Mouse (Mus musculus) right cerebral cortex, postnatal 14 days (tissue): ENCODE results near the gene 4930402F06Rik.

Experiments
- DNase-seq: peaks from one replicate; pipeline ENCODE4 v3.0.0; 2022

The 4930402F06Rik gene

GRCm38 (mm10) chr2:35397096-35397495, at the start of gene 4930402F06Rik:
4930402F06Rik (minus strand) TSS chr2:35397175.
- peak; percentile 55 for DNase-seq

GRCm38 (mm10) chr2:35446300-35446699, 49.3 kb upstream of the 4930402F06Rik start:
- DNase-seq = no peak

- DNase-seq = no peak
Measured at GRCm38 (mm10) chr2:35445610-35446009, 48.6 kb upstream of the 4930402F06Rik start.

GRCm38 (mm10) chr2:35444764-35445262, 47.8 kb upstream of the 4930402F06Rik start:
- no peak for DNase-seq

- no peak for DNase-seq
Measured at GRCm38 (mm10) chr2:35443981-35444763, 47.2 kb upstream of the 4930402F06Rik start.

GRCm38 (mm10) chr2:35443325-35443724, 46.4 kb upstream of the 4930402F06Rik start:
- no peak for DNase-seq

- peak; percentile 22 for DNase-seq
Measured at GRCm38 (mm10) chr2:35442079-35442478, 45.1 kb upstream of the 4930402F06Rik start.

- DNase-seq = no peak
Measured at GRCm38 (mm10) chr2:35441419-35441818, 44.4 kb upstream of the 4930402F06Rik start.

- DNase-seq = no peak
Measured at GRCm38 (mm10) chr2:35440480-35440879, 43.5 kb upstream of the 4930402F06Rik start.

- no peak for DNase-seq
Measured at GRCm38 (mm10) chr2:35437796-35438195, 40.8 kb upstream of the 4930402F06Rik start.

- no peak for DNase-seq
Measured at GRCm38 (mm10) chr2:35434576-35435123, 37.7 kb upstream of the 4930402F06Rik start.

GRCm38 (mm10) chr2:35433428-35433827, 36.5 kb upstream of the 4930402F06Rik start:
- no peak for DNase-seq

- DNase-seq = no peak
Measured at GRCm38 (mm10) chr2:35432472-35432871, 35.5 kb upstream of the 4930402F06Rik start.

- no peak for DNase-seq
Measured at GRCm38 (mm10) chr2:35432011-35432410, 35.0 kb upstream of the 4930402F06Rik start.

- DNase-seq = no peak
Measured at GRCm38 (mm10) chr2:35430806-35431205, 33.8 kb upstream of the 4930402F06Rik start.

GRCm38 (mm10) chr2:35428615-35429300, 31.8 kb upstream of the 4930402F06Rik start:
- no peak for DNase-seq

- DNase-seq = no peak
Measured at GRCm38 (mm10) chr2:35427559-35427958, 30.6 kb upstream of the 4930402F06Rik start.

- DNase-seq = no peak
Measured at GRCm38 (mm10) chr2:35423711-35424339, 26.9 kb upstream of the 4930402F06Rik start.

GRCm38 (mm10) chr2:35422384-35422783, 25.4 kb upstream of the 4930402F06Rik start:
- DNase-seq = no peak

- no peak for DNase-seq
Measured at GRCm38 (mm10) chr2:35420681-35421080, 23.7 kb upstream of the 4930402F06Rik start.

GRCm38 (mm10) chr2:35419671-35420070, 22.7 kb upstream of the 4930402F06Rik start:
- DNase-seq = no peak

GRCm38 (mm10) chr2:35419243-35419642, 22.3 kb upstream of the 4930402F06Rik start:
- no peak for DNase-seq

- no peak for DNase-seq
Measured at GRCm38 (mm10) chr2:35417231-35417630, 20.3 kb upstream of the 4930402F06Rik start.
